Mouse (Mus musculus) hindbrain, embryonic 11.5 days (tissue): ENCODE data around the gene Il1f5. TPM values are rescaled to one million over a fixed set of nuclear protein-coding genes. Genes with fewer than 3 reads are reported as not detected.

Experiments used
- ATAC-seq: fragments of 200-750 bp; cut with Nextera tagmentation; 2 replicates; pipeline ENCODE4 v1.8.0; 2017; ENCODE audit warnings: mild to moderate bottlenecking, moderate TSS enrichment, moderate library complexity; ENCODE audit not compliant: low FRiP score
- DNase-seq: peaks from one replicate; pipeline ENCODE4 v3.0.0-alpha.2; 2015; ENCODE audit warnings: low spot score
- H3K27ac ChIP-seq: fragments of 300-500 bp; sonication (generic); 2 replicates; pipeline ENCODE4 v1.5.1; 2014; ENCODE audit warnings: mild to moderate bottlenecking, low read depth, low read length
- H3K27me3 ChIP-seq: fragments of 300-500 bp; sonication (generic); 2 replicates; pipeline ENCODE4 v1.6.1; 2014; ENCODE audit warnings: mild to moderate bottlenecking, low read length, moderate library complexity, mixed read lengths; ENCODE audit not compliant: control insufficient read depth, insufficient read depth
- H3K36me3 ChIP-seq: fragments of 300-500 bp; sonication (generic); 2 replicates; pipeline ENCODE4 v1.6.1; 2014; ENCODE audit warnings: mild to moderate bottlenecking, low read length, moderate library complexity, mixed read lengths; ENCODE audit not compliant: control insufficient read depth, insufficient read depth
- H3K4me1 ChIP-seq: fragments of 300-500 bp; sonication (generic); replicated peaks from 2 replicates; pipeline ENCODE4 v1.6.1; 2014; ENCODE audit warnings: low read length, mixed read lengths; ENCODE audit not compliant: control insufficient read depth, insufficient read depth
- H3K4me2 ChIP-seq: fragments of 300-500 bp; sonication (generic); replicated peaks from 2 replicates; pipeline ENCODE4 v1.6.1; 2014; ENCODE audit warnings: mild to moderate bottlenecking, low read depth, low read length
- H3K4me3 ChIP-seq: fragments of 300-500 bp; sonication (generic); 2 replicates; pipeline ENCODE4 v1.5.1; 2014; ENCODE audit warnings: low read depth, low read length
- H3K9ac ChIP-seq: fragments of 300-500 bp; sonication (generic); 2 replicates; pipeline ENCODE4 v1.6.1; 2014; ENCODE audit warnings: low read depth, low read length
- H3K9me3 ChIP-seq: fragments of 300-500 bp; sonication (generic); 2 replicates; pipeline ENCODE4 v1.6.1; 2016; ENCODE audit warnings: low read length; ENCODE audit not compliant: control insufficient read depth
- WGBS: fragments of 180-500 bp; shearing (Covaris S2); extraction: QIAGEN DNeasy Blood & Tissue Kit; methylation state at CpG from one replicate; pipeline ENCODE4 v1.1.7; 2014; 5-methylcytosine and 5-hydroxymethylcytosine counted together
- polyA plus RNA-seq: library from polyadenylated mRNA; unstranded; fragments of >200 nt; fragmentation: Nextera tagmentation; extraction: Ambion mirVana; gene quantifications from 2 replicates; pipeline ENCODE4 v1.2.1, GENCODE M21; 2014

Gene Il1f5
- polyA plus RNA-seq, result not detected in 2 replicates

- no peak within 1 kb of the TSS for H3K4me2 ChIP-seq
- no peaks in the 10 kb centered on the region for H3K4me1 ChIP-seq
- no peak within 1 kb of the TSS for H3K4me3 ChIP-seq
- H3K36me3 ChIP-seq, result no peaks in the 10 kb centered on the region
- no peak within 1 kb of the TSS for H3K27ac ChIP-seq
- no peaks in the 10 kb centered on the region for H3K9me3 ChIP-seq
- H3K9ac ChIP-seq, result no peak within 1 kb of the TSS
- DNase-seq (no peak), ATAC-seq (no peak)
- H3K27me3 ChIP-seq, result no peaks in the 10 kb centered on the region
Observed at GRCm38 (mm10) chr2:24276654-24277053, at the start of gene Il1f5. Il1f5 (plus strand) TSS chr2:24276954.

DNA sequence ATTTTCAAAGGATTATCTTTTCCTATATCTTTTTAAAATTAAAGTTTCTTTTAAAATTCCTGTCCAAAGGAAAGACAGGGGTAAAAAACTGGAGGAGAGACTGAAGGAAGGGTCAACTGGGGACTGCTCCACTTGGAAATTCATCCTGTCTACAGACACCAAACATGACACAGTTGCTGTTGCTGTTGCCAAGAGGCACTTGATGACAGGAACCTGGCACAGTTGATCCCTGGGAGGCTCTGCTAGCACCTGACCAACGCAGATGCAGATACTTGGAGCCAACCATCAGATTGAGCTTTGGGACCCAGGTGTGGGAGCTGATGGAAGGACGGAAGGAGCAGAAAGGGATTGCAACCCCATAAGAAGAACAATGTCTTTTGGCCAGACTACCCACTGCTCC lies 49.6 kb upstream of the Il1f5 start:
- no peaks in the 10 kb centered on the region for H3K27me3 ChIP-seq
- no peak overlapping the region for H3K27ac ChIP-seq
- DNase-seq (no peak), ATAC-seq (no peak)
- no peaks in the 10 kb centered on the region for H3K9me3 ChIP-seq
- H3K4me3 ChIP-seq, result no peak overlapping the region
- 86% methylated on average over 2 of the region's 2 CpGs for WGBS
- no peaks in the 10 kb centered on the region for H3K36me3 ChIP-seq
- no peak overlapping the region for H3K9ac ChIP-seq
- H3K4me1 ChIP-seq, result no peaks in the 10 kb centered on the region
- no peak overlapping the region for H3K4me2 ChIP-seq

DNA sequence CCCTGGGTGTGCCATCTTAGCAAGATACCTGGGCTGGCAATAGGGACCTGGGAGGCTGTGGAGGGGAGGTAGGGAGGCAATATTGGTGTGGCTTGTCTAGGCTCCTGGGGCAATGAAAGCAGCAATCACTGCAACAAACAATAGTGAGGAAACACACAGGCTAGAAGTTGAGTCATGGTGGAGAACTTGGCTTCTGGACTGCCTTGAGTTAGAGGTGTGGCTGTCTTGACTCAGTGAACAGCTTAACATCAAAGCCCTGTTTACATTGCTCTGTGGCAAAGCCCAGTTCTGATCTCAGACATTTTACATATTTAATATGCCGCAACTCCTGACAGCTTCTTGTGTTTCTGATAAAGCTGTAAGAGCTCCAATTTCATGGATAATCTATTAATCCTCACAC lies 9.3 kb upstream of the Il1f5 start:
- ATAC-seq (no peak), DNase-seq (no peak)
- Histone ChIP-seq H3K27ac (no peak overlapping the region), H3K27me3 (no peaks in the 10 kb centered on the region), H3K4me2 (no peak overlapping the region), H3K4me3 (no peak overlapping the region), H3K4me1 (no peaks in the 10 kb centered on the region), H3K9ac (no peak overlapping the region), H3K36me3 (no peaks in the 10 kb centered on the region), H3K9me3 (no peaks in the 10 kb centered on the region)
- WGBS, result 89% methylated on average over 1 of the region's 1 CpGs

- Histone ChIP-seq H3K9me3 (no peaks in the 10 kb centered on the region), H3K9ac (no peak overlapping the region), H3K27ac (no peak overlapping the region), H3K4me3 (no peak overlapping the region), H3K4me1 (no peaks in the 10 kb centered on the region), H3K27me3 (no peaks in the 10 kb centered on the region), H3K36me3 (no peaks in the 10 kb centered on the region), H3K4me2 (no peak overlapping the region)
- ATAC-seq (no peak), DNase-seq (no peak)
- WGBS, result 76% methylated on average over 2 of the region's 2 CpGs
Observed at GRCm38 (mm10) chr2:24273619-24274018, 3.1 kb upstream of the Il1f5 start.

DNA sequence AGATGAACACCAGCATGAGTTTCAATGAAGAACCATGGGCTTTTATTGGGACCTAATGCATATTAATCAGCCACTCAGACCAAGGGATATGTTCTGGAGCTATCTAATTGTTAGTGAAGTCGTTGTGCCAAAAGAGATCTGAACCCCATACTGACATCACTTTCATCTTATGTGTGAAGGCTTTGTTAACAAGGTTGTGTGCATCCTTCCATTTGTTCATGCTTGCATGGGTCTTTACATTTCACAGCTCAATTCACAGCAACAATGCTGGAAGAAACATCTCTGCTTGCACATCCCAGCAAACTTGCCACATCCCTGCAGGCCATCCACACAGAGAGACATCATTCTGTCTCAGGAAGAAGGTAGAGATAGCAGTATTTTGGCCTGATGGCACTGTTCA lies 1.6 kb upstream of the Il1f5 start:
- Histone ChIP-seq H3K27ac (no peak overlapping the region), H3K4me1 (no peaks in the 10 kb centered on the region), H3K9ac (no peak overlapping the region), H3K4me2 (no peak overlapping the region), H3K36me3 (no peaks in the 10 kb centered on the region), H3K4me3 (no peak overlapping the region), H3K27me3 (no peaks in the 10 kb centered on the region), H3K9me3 (no peaks in the 10 kb centered on the region)
- DNase-seq, result no peak
- peak; percentile 40; the same call in 1 of the 2 replicates for ATAC-seq
- WGBS, result 14% methylated on average over 1 of the region's 1 CpGs

GRCm38 (mm10) chr2:24290896-24291295 lies 14.1 kb downstream of the Il1f5 start, which contains the start of gene Il1f10:
Il1f10 (plus strand) TSS chr2:24291196.
- H3K9me3 ChIP-seq, result no peaks in the 10 kb centered on the region
- no peak within 1 kb of the TSS for H3K9ac ChIP-seq
- no peak within 1 kb of the TSS for H3K4me3 ChIP-seq
- no peaks in the 10 kb centered on the region for H3K27me3 ChIP-seq
- H3K4me2 ChIP-seq, result no peak within 1 kb of the TSS
- DNase-seq (no peak), ATAC-seq (no peak)
- 89% methylated on average over 5 of the region's 5 CpGs for WGBS
- no peak within 1 kb of the TSS for H3K27ac ChIP-seq
- no peaks in the 10 kb centered on the region for H3K36me3 ChIP-seq
- H3K4me1 ChIP-seq, result no peaks in the 10 kb centered on the region

- H3K9ac ChIP-seq, result no peak overlapping the region
- H3K4me1 ChIP-seq, result no peaks in the 10 kb centered on the region
- DNase-seq (no peak), ATAC-seq (no peak)
- no peaks in the 10 kb centered on the region for H3K9me3 ChIP-seq
- no peak overlapping the region for H3K4me2 ChIP-seq
- H3K36me3 ChIP-seq, result no peaks in the 10 kb centered on the region
- no peak overlapping the region for H3K4me3 ChIP-seq
- no peaks in the 10 kb centered on the region for H3K27me3 ChIP-seq
- 58% methylated on average over 1 of the region's 1 CpGs for WGBS
- no peak overlapping the region for H3K27ac ChIP-seq
Observed at GRCm38 (mm10) chr2:24294616-24295015, 17.9 kb downstream of the Il1f5 start.

- WGBS, result 18% methylated on average over 3 of the region's 3 CpGs
- Histone ChIP-seq H3K27ac (no peak overlapping the region), H3K4me2 (no peak overlapping the region), H3K36me3 (no peaks in the 10 kb centered on the region), H3K9me3 (no peaks in the 10 kb centered on the region), H3K27me3 (no peaks in the 10 kb centered on the region), H3K9ac (no peak overlapping the region), H3K4me1 (no peaks in the 10 kb centered on the region), H3K4me3 (no peak overlapping the region)
- ATAC-seq, result no peak
- DNase-seq, result peak; percentile 86
Observed at GRCm38 (mm10) chr2:24296837-24297236, 20.1 kb downstream of the Il1f5 start.

- Histone ChIP-seq H3K4me1 (no peaks in the 10 kb centered on the region), H3K27ac (no peak overlapping the region), H3K36me3 (no peaks in the 10 kb centered on the region), H3K4me3 (no peak overlapping the region), H3K4me2 (no peak overlapping the region), H3K9me3 (no peaks in the 10 kb centered on the region), H3K27me3 (no peaks in the 10 kb centered on the region), H3K9ac (no peak overlapping the region)
- WGBS, result 70% methylated on average over 6 of the region's 6 CpGs
- ATAC-seq (no peak), DNase-seq (no peak)
Observed at GRCm38 (mm10) chr2:24311302-24312001, 34.7 kb downstream of the Il1f5 start.
